Mouse (Mus musculus) ES-E14 (cell line): ENCODE results near the gene Ugt1a1. TPM values are rescaled to one million over a fixed set of nuclear protein-coding genes. Genes with fewer than 3 reads are reported as not detected.

Source experiments
- DNase-seq: peaks from one replicate; pipeline ENCODE4 v3.0.0-alpha.2; 2013; ENCODE audit warnings: low read depth, low spot score
- H3K27ac ChIP-seq: 2 replicates; pipeline ENCODE4 v1.5.1; 2012; ENCODE audit warnings: low read depth, mild to moderate bottlenecking, low read length, moderate library complexity, mixed read lengths; ENCODE audit not compliant: poor library complexity, insufficient read depth, severe bottlenecking
- H3K36me3 ChIP-seq: 2 replicates; pipeline ENCODE4 v1.6.1; 2012; ENCODE audit warnings: mild to moderate bottlenecking, low read length, moderate library complexity, mixed read lengths; ENCODE audit not compliant: control insufficient read depth, poor library complexity, insufficient read depth, severe bottlenecking
- H3K4me1 ChIP-seq, 2 experiments: fragments of 150-350 bp in 1 of 2; sonication (generic) in 1 of 2; 2 replicates each; pipeline ENCODE4 v1.6.1; 2012; ENCODE audit warnings: low read length in 2 of 2, mild to moderate bottlenecking in 1 of 2, mixed read lengths in 1 of 2; ENCODE audit not compliant: control insufficient read depth in 2 of 2, insufficient read depth in 2 of 2, poor library complexity in 1 of 2
- H3K4me3 ChIP-seq, 2 experiments: fragments of 150-350 bp in 1 of 2; sonication (generic) in 1 of 2; 2 replicates each; pipeline ENCODE4 v1.5.1; 2012; ENCODE audit warnings: low read length in 2 of 2, low read depth in 1 of 2, mild to moderate bottlenecking in 1 of 2, mixed read lengths in 1 of 2; ENCODE audit not compliant: insufficient read depth in 1 of 2, poor library complexity in 1 of 2, severe bottlenecking in 1 of 2
- H3K9ac ChIP-seq: 2 replicates; pipeline ENCODE4 v1.6.1; 2012; ENCODE audit warnings: low read depth, mild to moderate bottlenecking, low read length, mixed read lengths; ENCODE audit not compliant: poor library complexity, insufficient read depth, severe bottlenecking
- H3K9me3 ChIP-seq: fragments of 150-350 bp; sonication (generic); 2 replicates; pipeline ENCODE4 v1.6.1; 2012; ENCODE audit warnings: low read depth, mild to moderate bottlenecking, low read length; ENCODE audit not compliant: control insufficient read depth, insufficient read depth
- CHD2 ChIP-seq: IDR thresholded peaks from 2 replicates; pipeline ENCODE4 v1.6.1; 2014; ENCODE audit warnings: mild to moderate bottlenecking, low read depth, low read length, inconsistent platforms
- HCFC1 ChIP-seq: IDR thresholded peaks from 2 replicates; pipeline ENCODE4 v1.6.1; 2012; ENCODE audit warnings: low read length, inconsistent platforms, borderline replicate concordance; ENCODE audit not compliant: insufficient read depth
- MAFK ChIP-seq: IDR thresholded peaks from 2 replicates; pipeline ENCODE4 v1.6.1; 2014; ENCODE audit warnings: mild to moderate bottlenecking, low read depth, low read length, inconsistent platforms; ENCODE audit not compliant: insufficient read depth
- ZC3H11A ChIP-seq: IDR thresholded peaks from 2 replicates; pipeline ENCODE4 v1.6.1; 2012; ENCODE audit warnings: low read depth, mild to moderate bottlenecking, inconsistent platforms, low read length, borderline replicate concordance
- ZNF384 ChIP-seq: IDR thresholded peaks from 2 replicates; pipeline ENCODE4 v1.6.1; 2012; ENCODE audit warnings: low read depth, low read length, inconsistent platforms
- in situ Hi-C, 2 experiments: fragments of 600-800 bp; cut with MboI; formaldehyde crosslinking; loops; one replicate each; pipeline ENCODE4 v1.15.1; 2025; ENCODE audit warnings: low sequenced_read_pairs in 2 of 2, inconsistent platforms in 1 of 2; ENCODE audit not compliant: unreplicated experiment in 2 of 2
- total RNA-seq: library from RNA; depleted of rRNA; stranded (reverse); fragments of 300-350 nt; gene quantifications from 2 replicates; pipeline ENCODE4 v1.2.3, GENCODE M21; 2012

The Ugt1a1 gene
- total RNA-seq, 1 experiment = not detected

DNA sequence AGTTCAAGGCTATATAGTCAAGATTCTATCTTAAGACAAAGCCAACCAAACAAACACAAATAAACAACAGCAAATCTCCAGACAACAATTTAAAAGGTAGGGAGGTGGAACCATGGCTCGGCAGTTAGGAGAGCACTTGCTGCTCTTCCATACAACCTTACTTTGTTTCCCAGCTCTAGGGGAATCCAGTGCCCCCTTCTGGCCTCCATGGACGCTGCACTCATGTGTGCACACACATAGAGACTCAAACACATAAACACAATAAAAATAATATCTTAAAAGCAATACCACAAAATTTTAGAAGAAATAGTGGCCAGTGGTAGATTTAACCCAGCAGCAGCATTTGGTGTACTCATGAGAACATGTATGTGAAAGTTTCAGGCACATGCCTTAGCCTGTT is 5.4 kb downstream of the Ugt1a1 start:
- Histone ChIP-seq H3K4me3 (no peak overlapping the region), H3K27ac (no peak overlapping the region), H3K9me3 (no peaks in the 10 kb centered on the region), H3K36me3 (no peaks in the 10 kb centered on the region), H3K4me1 (no peaks in the 10 kb centered on the region), H3K9ac (no peak overlapping the region)
- in situ Hi-C loops = no loop called here
- TF ChIP-seq MAFK = no peak
- no peak for TF ChIP-seq HCFC1
- no peak for TF ChIP-seq CHD2
- no peak for TF ChIP-seq ZC3H11A
- no peak for TF ChIP-seq ZNF384
- DNase-seq = no peak

- H3K4me1 ChIP-seq = no peaks in the 10 kb centered on the region
- H3K9me3 ChIP-seq = no peaks in the 10 kb centered on the region
- TF ChIP-seq HCFC1 = no peak
- TF ChIP-seq ZC3H11A = no peak
- TF ChIP-seq CHD2 = no peak
- no peak for TF ChIP-seq ZNF384
- TF ChIP-seq MAFK = no peak
- H3K36me3 ChIP-seq = no peaks in the 10 kb centered on the region
- H3K27ac ChIP-seq = no peak overlapping the region
- no peak for DNase-seq
- H3K9ac ChIP-seq = no peak overlapping the region
- H3K4me3 ChIP-seq = no peak overlapping the region
- in situ Hi-C loops = no loop called here
Observed at GRCm38 (mm10) chr1:88217576-88217975, 5.8 kb downstream of the Ugt1a1 start.

DNA sequence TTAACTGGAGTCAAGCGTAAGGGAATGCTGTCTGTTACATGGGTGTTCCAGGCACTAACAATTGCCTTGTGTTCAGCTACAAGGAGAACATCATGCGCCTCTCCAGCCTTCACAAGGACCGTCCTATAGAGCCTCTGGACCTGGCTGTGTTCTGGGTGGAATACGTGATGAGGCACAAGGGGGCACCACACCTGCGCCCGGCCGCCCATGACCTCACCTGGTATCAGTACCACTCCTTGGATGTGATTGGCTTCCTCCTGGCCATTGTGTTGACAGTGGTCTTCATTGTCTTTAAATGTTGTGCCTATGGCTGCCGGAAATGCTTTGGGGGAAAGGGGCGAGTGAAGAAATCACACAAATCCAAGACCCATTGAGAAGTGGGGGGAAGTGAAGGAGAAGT is 6.3 kb downstream of the Ugt1a1 start:
- H3K36me3 ChIP-seq = no peaks in the 10 kb centered on the region
- H3K4me1 ChIP-seq = no peaks in the 10 kb centered on the region
- no peak for TF ChIP-seq CHD2
- H3K27ac ChIP-seq = no peak overlapping the region
- in situ Hi-C loops = no loop called here
- no peak overlapping the region for H3K4me3 ChIP-seq
- DNase-seq = no peak
- no peak overlapping the region for H3K9ac ChIP-seq
- no peaks in the 10 kb centered on the region for H3K9me3 ChIP-seq

- no peak for TF ChIP-seq ZC3H11A
- no peak for TF ChIP-seq CHD2
- Histone ChIP-seq H3K9me3 (no peaks in the 10 kb centered on the region), H3K27ac (no peak overlapping the region), H3K9ac (no peak overlapping the region), H3K4me1 (no peaks in the 10 kb centered on the region), H3K36me3 (no peaks in the 10 kb centered on the region), H3K4me3 (no peak overlapping the region)
- in situ Hi-C loops = no loop called here
- no peak for DNase-seq
Observed at GRCm38 (mm10) chr1:88218591-88218990, 6.8 kb downstream of the Ugt1a1 start.

- DNase-seq = no peak
- H3K27ac ChIP-seq = no peak overlapping the region
- TF ChIP-seq HCFC1 (no peak), ZC3H11A (no peak)
- H3K4me1 ChIP-seq = no peaks in the 10 kb centered on the region
- in situ Hi-C loops = no loop called here
- no peak overlapping the region for H3K4me3 ChIP-seq
- no peak overlapping the region for H3K9ac ChIP-seq
- no peaks in the 10 kb centered on the region for H3K9me3 ChIP-seq
- no peaks in the 10 kb centered on the region for H3K36me3 ChIP-seq
Observed at GRCm38 (mm10) chr1:88219054-88219453, 7.3 kb downstream of the Ugt1a1 start.
